Comparison of ENCODE assay signal across 27 mouse cellular contexts in genomic region chr7:73427794-73428193, GRCm38 (mm10). TPM values are rescaled to one million over a fixed set of nuclear protein-coding genes. Genes with fewer than 3 reads are reported as not detected.
DNase-seq lines count a peak whose midpoint lies in the region; ATAC-seq and TF ChIP-seq lines count a peak whose summit lies in the region.
"Had no signal": no experiment of that assay in that cellular context is flagged by ENCODE, and none has a peak within 500 bp of the region (broad histone marks: within the 10 kb centered on the region; RNA-seq: fewer than 3 reads in every experiment).

No protein-coding gene starts in this region.

- no peak overlapping the region for H3K27ac ChIP-seq in heart, embryonic 10.5 days
- 0 out of 2 replicates have a peak overlapping the region, but pooled peaks have one; percentile 7 for H3K27ac ChIP-seq in midbrain, embryonic 13.5 days
- H3K27ac ChIP-seq in midbrain, embryonic 14.5 days (replicated peaks; ENCODE audit: low read depth, low read length): no peak overlapping the region
- H3K27ac ChIP-seq: embryonic facial prominence, embryonic 12.5 days; embryonic facial prominence, embryonic 15.5 days; forebrain, embryonic 12.5 days; forebrain, embryonic 15.5 days; heart, embryonic 15.5 days had no signal

- H3K27me3 ChIP-seq in heart, embryonic 10.5 days (ENCODE audit: insufficient read depth, poor library complexity, severe bottlenecking): no peaks in the 10 kb centered on the region
- H3K27me3 ChIP-seq in midbrain, embryonic 13.5 days: no peaks in the 10 kb centered on the region
- no peaks in the 10 kb centered on the region for H3K27me3 ChIP-seq in midbrain, embryonic 14.5 days (ENCODE audit: control insufficient read depth, insufficient read depth, low read length)
- H3K27me3 ChIP-seq in myocyte (ENCODE audit: control insufficient read depth, insufficient read depth, insufficient read length): no peaks in the 10 kb centered on the region
- H3K27me3 ChIP-seq: embryonic facial prominence, embryonic 12.5 days; embryonic facial prominence, embryonic 15.5 days; forebrain, embryonic 12.5 days; forebrain, embryonic 15.5 days; heart, embryonic 12.5 days; heart, embryonic 15.5 days; hindbrain, embryonic 12.5 days; hindbrain, embryonic 15.5 days; Patski had no signal

- peak; percentile 68 for DNase-seq in heart, embryonic 10.5 days (ENCODE audit: low spot score)
- no peak for DNase-seq in heart, postnatal 25 days (ENCODE audit: low spot score)
- DNase-seq in midbrain, embryonic 14.5 days: no peak
- no peak for DNase-seq in cerebellum, adult 9-11 months
- DNase-seq: adrenal gland, postnatal 10 days; adrenal gland, postnatal 36 days; cerebellum, adult 18-20 months; cerebellum, adult 9-10 months; cerebellum, postnatal 25 days; gastrocnemius, postnatal 10 days; gastrocnemius, postnatal 36 days; heart, postnatal 10 days had no signal

- peaks cover 54% of the 10 kb centered on the region for H3K36me3 ChIP-seq in heart, embryonic 10.5 days
- peaks cover 44% of the 10 kb centered on the region for H3K36me3 ChIP-seq in midbrain, embryonic 13.5 days
- peaks cover 39% of the 10 kb centered on the region for H3K36me3 ChIP-seq in midbrain, embryonic 14.5 days (ENCODE audit: control insufficient read depth, insufficient read depth, low read length)
- peaks cover 29% of the 10 kb centered on the region for H3K36me3 ChIP-seq in myocyte (ENCODE audit: control insufficient read depth, insufficient read depth)

- H3ac ChIP-seq in myocyte (ENCODE audit: control insufficient read depth, insufficient read length): no peak overlapping the region

- H3K9ac ChIP-seq in midbrain, embryonic 13.5 days (replicated peaks): no peak overlapping the region
- no peak overlapping the region for H3K9ac ChIP-seq in midbrain, embryonic 14.5 days (replicated peaks; ENCODE audit: low read length)
- H3K9ac ChIP-seq: embryonic facial prominence, embryonic 12.5 days; embryonic facial prominence, embryonic 15.5 days; forebrain, embryonic 12.5 days; forebrain, embryonic 15.5 days; heart, embryonic 12.5 days; heart, embryonic 15.5 days; hindbrain, embryonic 12.5 days; hindbrain, embryonic 15.5 days had no signal

- no peak overlapping the region for H3K4me3 ChIP-seq in heart, embryonic 10.5 days
- H3K4me3 ChIP-seq in midbrain, embryonic 13.5 days (replicated peaks): no peak overlapping the region
- no peak overlapping the region for H3K4me3 ChIP-seq in midbrain, embryonic 14.5 days (replicated peaks; ENCODE audit: low read depth, low read length)
- no peak overlapping the region for H3K4me3 ChIP-seq in myocyte
- H3K4me3 ChIP-seq: embryonic facial prominence, embryonic 12.5 days; embryonic facial prominence, embryonic 15.5 days; forebrain, embryonic 12.5 days; forebrain, embryonic 15.5 days; heart, embryonic 12.5 days; heart, embryonic 15.5 days; hindbrain, embryonic 12.5 days; hindbrain, embryonic 15.5 days had no signal

- intact Hi-C loops in heart, postnatal 25 days (cut with DNase I): loop anchor here (2.0 kb wide), 1 partner anchor 1031 kb away; no protein-coding TSS in a partner anchor

- H3K79me2 ChIP-seq in myocyte (ENCODE audit: control insufficient read depth, insufficient read depth): peaks cover 8% of the 10 kb centered on the region

- H3K4me1 ChIP-seq in heart, embryonic 10.5 days: peaks cover 14% of the 10 kb centered on the region
- H3K4me1 ChIP-seq in midbrain, embryonic 13.5 days (replicated peaks): peaks cover 23% of the 10 kb centered on the region
- H3K4me1 ChIP-seq in midbrain, embryonic 14.5 days (ENCODE audit: control insufficient read depth, insufficient read depth, low read length): no peaks in the 10 kb centered on the region

- H3K4me2 ChIP-seq in midbrain, embryonic 13.5 days (replicated peaks): no peak overlapping the region
- H3K4me2 ChIP-seq in midbrain, embryonic 14.5 days (ENCODE audit: low read length): no peak overlapping the region
- no peak overlapping the region for H3K4me2 ChIP-seq in myocyte (ENCODE audit: low read depth)
- H3K4me2 ChIP-seq: embryonic facial prominence, embryonic 12.5 days; embryonic facial prominence, embryonic 15.5 days; forebrain, embryonic 12.5 days; forebrain, embryonic 15.5 days; heart, embryonic 12.5 days; heart, embryonic 15.5 days; hindbrain, embryonic 12.5 days; hindbrain, embryonic 15.5 days had no signal

- no peak for TF ChIP-seq POLR2A in myocyte (IDR thresholded peaks at IDR 0.05; ENCODE audit: insufficient read length, low read depth)

- no peaks in the 10 kb centered on the region for H3K9me3 ChIP-seq in heart, embryonic 10.5 days
- no peaks in the 10 kb centered on the region for H3K9me3 ChIP-seq in midbrain, embryonic 13.5 days
- no peaks in the 10 kb centered on the region for H3K9me3 ChIP-seq in midbrain, embryonic 14.5 days (ENCODE audit: control insufficient read depth, low read length)
- H3K9me3 ChIP-seq: embryonic facial prominence, embryonic 12.5 days; embryonic facial prominence, embryonic 15.5 days; forebrain, embryonic 12.5 days; forebrain, embryonic 15.5 days; G1E; heart, embryonic 12.5 days; heart, embryonic 15.5 days; hindbrain, embryonic 12.5 days; hindbrain, embryonic 15.5 days had no signal

- WGBS in heart, embryonic 10.5 days: 93% methylated on average over 6 of the region's 6 CpGs
- 91% methylated on average over 6 of the region's 6 CpGs for WGBS in midbrain, embryonic 13.5 days
- 96% methylated on average over 6 of the region's 6 CpGs for WGBS in midbrain, embryonic 14.5 days

- no peak for ATAC-seq in midbrain, embryonic 13.5 days
- ATAC-seq in midbrain, embryonic 14.5 days (ENCODE audit: low FRiP score, low TSS enrichment): no peak
- ATAC-seq: forebrain, embryonic 15.5 days; Patski had no signal

TF ChIP-seq in myocyte, 11 proteins besides CTCF, POLR2A, EP300 and RAD21:
- TF ChIP-seq SRF (IDR thresholded peaks at IDR 0.05; ENCODE audit: control insufficient read depth, insufficient read length, low read depth): no peak
- peak; percentile 41 for TF ChIP-seq POLR2AphosphoS2 (IDR thresholded peaks at IDR 0.05; ENCODE audit: insufficient read length, low read depth)

RNA-seq across cellular contexts. Expression of gene Rgma, which starts 52.5 kb away (rescaled TPM):
- 3.4 and 6.9 TPM in 2 replicates for polyA plus RNA-seq in heart, embryonic 10.5 days (2016; fragmentation: Nextera tagmentation; extraction: Ambion mirVana)
- total RNA-seq in heart, postnatal 25 days (2021): 10 to 100 TPM; 61.2 to 72.2 TPM
- polyA plus RNA-seq in midbrain, embryonic 13.5 days (2015; fragmentation: Nextera tagmentation; extraction: Ambion mirVana): 40.7 and 50.3 TPM in 2 replicates
- 46.4 and 59.4 TPM in 2 replicates for polyA plus RNA-seq in midbrain, embryonic 14.5 days (2014; fragmentation: Nextera tagmentation; extraction: Ambion mirVana)
- polyA plus RNA-seq in myocyte (2012; fragmentation: generic; extraction: Trizol): 34.0 TPM
- total RNA-seq: common myeloid progenitor, adult 5-6 weeks; granulocyte monocyte progenitor cell, adult 5-6 weeks; hematopoietic stem cell, adult 5-6 weeks had no signal
- polyA plus RNA-seq: G1E had no signal
